Mouse (Mus musculus): Measurements from ENCODE around the gene Cfap52. TPM values are rescaled to one million over a fixed set of nuclear protein-coding genes. Genes with fewer than 3 reads are reported as not detected.

Gene Cfap52
- total RNA-seq, 2 experiments from 2014 or later = not detected

- intact Hi-C loops (cut with DNase I) = no loop called here
Observed at GRCm38 (mm10) chr11:67932156-67932555, 33.3 kb downstream of the Cfap52 start.

GRCm38 (mm10) chr11:67926348-67927055, 38.9 kb downstream of the Cfap52 start:
- intact Hi-C loops (cut with DNase I) = loop anchor here (2.0 kb wide), 1 partner anchor 30 kb away; no protein-coding TSS in a partner anchor

More at GRCm38 (mm10) chr11:67932156-67932555, 33.3 kb downstream of the Cfap52 start:
- no peak for DNase-seq

GRCm38 (mm10) chr11:67925000-67925399, 40.5 kb downstream of the Cfap52 start:
- intact Hi-C loops (cut with DNase I) = no loop called here
- no peak for DNase-seq

More at GRCm38 (mm10) chr11:67926348-67927055, 38.9 kb downstream of the Cfap52 start:
- no peak for DNase-seq

DNA sequence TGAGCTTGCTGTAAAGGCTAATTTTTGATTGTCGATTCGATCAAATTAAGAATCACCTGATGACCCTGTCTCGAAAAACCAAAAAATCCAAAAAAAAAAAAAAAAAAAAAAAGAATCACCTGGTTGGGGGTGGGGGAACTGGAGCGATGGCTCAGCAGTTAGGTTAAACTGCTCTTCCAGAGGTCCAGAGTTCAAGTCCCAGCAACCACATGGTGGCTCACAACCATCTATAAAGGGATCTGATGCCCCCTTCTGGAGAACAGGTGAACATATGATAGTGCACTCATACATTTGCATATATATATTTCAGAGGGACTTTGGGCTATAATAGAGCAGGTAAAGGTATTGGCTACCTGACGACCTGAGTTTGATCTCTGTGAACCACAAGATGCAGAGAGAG, 41.7 kb downstream of the Cfap52 start:
- intact Hi-C loops (cut with DNase I) = no loop called here
- no peak for DNase-seq

- intact Hi-C loops (cut with DNase I) = no loop called here
- DNase-seq = peak; percentile 79 to 84
Observed at GRCm38 (mm10) chr11:67922755-67923125, 42.7 kb downstream of the Cfap52 start.

DNA sequence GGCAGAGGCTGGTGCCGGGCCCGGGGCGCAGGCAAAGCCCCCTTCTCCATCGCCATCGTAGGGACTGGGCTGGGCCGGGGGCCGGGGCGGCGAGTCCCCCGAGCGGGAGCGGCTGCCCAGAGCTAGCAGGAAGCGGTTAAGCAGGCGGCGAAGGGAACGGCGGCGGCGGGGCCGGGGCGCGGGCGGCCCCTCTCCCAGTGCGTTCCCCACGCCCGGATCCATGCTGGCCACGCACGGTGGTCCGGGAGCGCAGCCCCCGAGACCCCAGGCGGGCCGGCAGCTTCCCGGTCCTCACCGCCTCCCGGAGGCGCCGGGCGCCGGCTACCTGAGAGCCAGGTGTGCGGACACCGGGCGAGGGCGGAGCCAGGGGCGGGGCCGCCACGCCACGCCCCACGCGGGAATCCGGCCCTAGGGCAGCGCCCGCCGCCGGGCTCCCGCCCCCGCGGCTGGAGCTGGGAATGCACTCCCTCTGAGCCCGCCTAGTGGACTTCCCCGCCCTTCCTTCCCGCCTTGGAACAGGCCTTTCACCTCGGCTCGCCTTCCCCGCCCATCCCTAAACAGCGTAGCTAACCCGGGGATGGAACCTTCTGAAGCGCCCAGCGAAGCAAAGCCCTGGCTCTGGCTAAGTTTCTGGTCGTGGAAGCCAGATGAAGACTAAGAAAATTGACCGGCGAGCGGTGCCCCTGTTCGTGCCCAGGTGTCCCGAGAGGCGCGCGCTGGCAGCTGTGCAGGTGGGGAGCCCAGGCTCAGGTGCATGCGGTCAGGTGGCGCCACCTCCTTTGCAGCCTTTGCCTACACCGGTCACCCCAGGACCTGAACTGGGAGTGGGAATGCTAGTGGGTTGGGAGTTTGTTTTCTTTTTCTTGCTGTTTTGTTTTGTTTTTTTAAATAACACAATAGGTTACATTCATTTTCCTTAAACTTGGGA, 43.4 kb downstream of the Cfap52 start, which contains the start of gene Usp43:
TSS of gene Usp43 (minus strand) at position 327 of the 928 bp plus-strand sequence.
- intact Hi-C loops (cut with DNase I) = no loop called here
- DNase-seq = peak; percentile 75 to 77

DNA sequence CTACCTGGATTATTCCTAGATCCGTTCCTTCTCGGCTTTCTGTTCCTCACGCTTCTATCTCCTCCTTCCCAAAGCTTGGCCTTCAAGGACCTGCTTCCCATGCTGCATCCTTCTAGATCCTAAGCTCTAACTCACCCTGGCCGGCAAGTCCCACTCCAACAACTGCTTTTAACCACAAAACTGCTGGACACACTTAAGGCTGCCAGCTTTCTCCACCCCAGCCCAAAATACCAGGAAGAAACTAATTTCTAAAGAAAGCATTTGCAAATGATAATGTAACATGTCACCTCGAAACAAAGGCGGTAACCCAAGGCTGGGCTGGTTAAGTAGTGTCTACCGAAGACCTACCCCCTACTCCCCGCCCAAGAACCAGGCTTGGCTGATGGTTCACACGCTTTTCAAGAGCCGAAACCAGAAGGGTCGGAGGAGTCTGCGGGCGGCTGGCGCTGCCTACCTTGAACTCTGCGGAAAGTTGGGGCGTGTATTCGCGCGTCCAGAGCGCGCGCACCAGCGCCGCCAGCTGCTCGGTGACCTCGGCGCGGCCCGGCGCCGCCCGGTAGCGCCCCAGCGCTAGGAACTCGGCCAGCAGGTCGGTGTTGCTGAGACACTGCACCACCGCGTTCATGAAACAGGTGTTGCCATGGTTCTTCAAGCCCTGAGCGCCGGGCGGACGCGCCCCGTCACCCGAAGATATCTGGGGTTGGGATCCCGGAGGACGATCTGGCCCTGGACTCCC, 44.2 kb downstream of the Cfap52 start:
- DNase-seq = peak; percentile 65 to 71
- intact Hi-C loops (cut with DNase I) = no loop called here

GRCm38 (mm10) chr11:67920226-67920960, 45.1 kb downstream of the Cfap52 start:
- intact Hi-C loops (cut with DNase I) = no loop called here
- no peak for DNase-seq

- intact Hi-C loops (cut with DNase I) = no loop called here
- no peak for DNase-seq
Observed at GRCm38 (mm10) chr11:67919593-67919992, 45.9 kb downstream of the Cfap52 start.

DNA sequence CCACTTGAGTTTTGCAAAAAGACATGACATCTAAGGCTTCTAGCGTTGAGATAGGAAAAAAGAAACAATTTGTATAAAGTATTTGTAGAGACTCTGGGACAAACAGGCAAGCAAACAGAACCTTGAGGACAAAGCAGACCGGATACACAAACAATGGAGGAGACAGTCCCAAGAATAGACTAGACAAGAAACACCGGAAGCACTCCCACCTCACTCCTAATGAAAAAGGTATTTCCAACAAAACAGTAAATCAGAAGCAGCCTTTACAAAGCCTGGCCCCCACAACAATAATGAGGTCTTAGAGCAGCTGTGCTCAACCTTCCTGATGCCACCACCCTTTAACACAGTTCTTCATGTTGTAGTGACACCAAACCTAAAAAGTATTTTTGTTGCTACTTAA, 48.3 kb downstream of the Cfap52 start:
- DNase-seq = peak; percentile 24 to 46
- intact Hi-C loops (cut with DNase I) = no loop called here

DNA sequence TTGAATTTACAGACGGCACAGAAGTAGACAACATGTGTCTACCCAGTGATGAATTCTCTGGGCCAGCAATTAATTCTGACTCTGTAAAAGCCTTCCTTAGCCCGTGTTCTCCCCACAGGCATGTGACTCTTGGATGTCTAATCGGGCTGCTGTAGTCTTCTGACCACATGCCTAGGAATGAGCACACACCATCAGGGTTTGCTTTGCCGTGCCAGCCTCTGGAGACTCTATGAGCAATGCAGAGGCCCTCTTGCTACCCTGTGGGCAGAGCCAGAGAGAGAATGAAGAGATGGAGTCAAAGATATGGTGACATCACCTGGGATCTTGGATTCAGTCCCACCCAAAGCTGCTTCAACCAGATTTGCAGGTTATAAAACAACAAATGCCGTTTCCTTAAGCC, 54.4 kb downstream of the Cfap52 start:
- intact Hi-C loops (cut with DNase I) = no loop called here
- DNase-seq = no peak

DNA sequence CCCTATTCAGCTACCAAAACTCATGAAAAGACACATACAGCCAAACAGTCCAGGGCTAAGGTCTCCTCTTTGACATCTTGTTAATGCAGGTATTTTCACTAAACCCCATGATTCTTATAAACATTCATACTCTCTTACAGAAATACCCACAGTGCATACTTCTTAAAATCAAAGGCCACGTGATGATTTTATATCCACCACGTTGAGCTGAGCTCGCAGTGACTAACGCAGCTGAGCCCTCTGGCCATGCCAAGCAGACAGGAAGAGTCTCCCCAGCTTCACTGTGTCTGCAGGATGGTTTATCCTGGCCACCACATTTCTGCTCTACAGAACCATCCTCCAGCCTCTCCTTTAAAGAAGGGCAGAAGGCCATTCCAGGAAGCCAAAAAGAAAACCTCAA, 61.7 kb downstream of the Cfap52 start:
- intact Hi-C loops (cut with DNase I) = no loop called here
- DNase-seq = no peak

GRCm38 (mm10) chr11:67897064-67897560, 68.3 kb downstream of the Cfap52 start:
- DNase-seq = peak; percentile 92 to 93
- intact Hi-C loops (cut with DNase I) = loop anchor here (2.0 to 10.0 kb wide), 3 partner anchors 30 to 508 kb away; partner anchors contain the start of genes Cfap52 and Ntn1

DNA sequence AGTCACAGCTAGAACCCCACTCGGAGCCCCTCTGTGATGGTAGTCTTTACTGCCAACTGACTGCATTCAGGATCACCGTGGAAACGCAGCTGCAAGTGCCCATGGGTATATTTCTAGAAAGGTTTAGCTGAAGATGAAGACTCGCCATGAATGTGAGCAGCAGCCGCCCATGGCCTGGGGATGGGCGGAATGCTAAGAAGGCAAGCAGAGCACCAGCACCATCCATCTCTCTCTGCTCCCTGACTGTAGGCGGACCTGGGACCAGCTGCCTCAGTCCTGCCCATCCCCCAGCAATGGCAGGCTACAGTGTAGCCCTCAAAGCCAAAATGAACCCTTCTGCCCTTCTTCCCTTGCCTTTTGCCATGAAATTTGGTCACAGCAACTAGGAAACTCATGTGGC, 69.8 kb downstream of the Cfap52 start:
- intact Hi-C loops (cut with DNase I) = loop anchor here (2.0 to 10.0 kb wide), 3 partner anchors 31 to 509 kb away; partner anchors contain the start of genes Cfap52 and Ntn1
- no peak for DNase-seq

- no peak for DNase-seq
- intact Hi-C loops (cut with DNase I) = no loop called here
Observed at GRCm38 (mm10) chr11:67888521-67888920, 76.9 kb downstream of the Cfap52 start.

DNA sequence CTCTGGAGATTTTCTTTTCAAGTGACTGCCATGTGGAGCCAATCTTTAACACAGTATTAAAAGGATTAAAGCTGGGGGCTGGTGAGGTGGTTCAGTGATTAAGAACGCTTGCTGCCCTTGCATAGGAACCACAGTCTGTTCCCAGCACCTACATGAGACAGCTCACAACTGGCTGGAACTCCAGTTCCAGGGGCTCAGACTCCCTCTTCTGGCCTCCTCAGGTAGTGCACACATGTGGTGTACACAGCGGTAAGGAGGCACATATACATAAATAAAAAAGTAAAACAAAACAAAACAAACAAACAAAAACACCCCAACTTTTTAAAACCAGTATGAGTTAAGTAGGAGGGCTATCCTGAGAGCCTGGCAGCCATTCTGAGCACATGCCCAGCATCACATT, 79.5 kb downstream of the Cfap52 start:
- intact Hi-C loops (cut with DNase I) = no loop called here
- no peak for DNase-seq
